Mouse (Mus musculus): ENCODE data around the gene Spata21.
A peak's percentile ranks its signal among the peaks of the same experiment; 100 is the strongest.

Gene Spata21

GRCm38 (mm10) chr4:141074109-141074508, 14.0 kb upstream of the Spata21 start:
- DNase-seq (ENCODE audit: low spot score in 2 of 2): no peak

GRCm38 (mm10) chr4:141076761-141077506, 11.2 kb upstream of the Spata21 start:
- DNase-seq (ENCODE audit: low spot score in 2 of 2): peak in 1 of 2 experiments; percentile 44

- DNase-seq (ENCODE audit: low spot score in 2 of 2): peak; percentile 89 to 96
These were observed 10.2 kb upstream of the Spata21 start, which contains the start of gene Necap2 for GRCm38 (mm10) chr4:141077681-141078509. TSS of gene Necap2 (minus strand) at chr4:141078357.

- no peak for DNase-seq (ENCODE audit: low spot score in 2 of 2)
These were observed 9.5 kb upstream of the Spata21 start for GRCm38 (mm10) chr4:141078510-141079137.

GRCm38 (mm10) chr4:141086862-141087261, 1.3 kb upstream of the Spata21 start:
- no peak for DNase-seq (ENCODE audit: low spot score in 2 of 2)

GRCm38 (mm10) chr4:141088714-141089113, 581 bp downstream of the Spata21 start:
- DNase-seq (ENCODE audit: low spot score in 2 of 2): no peak

GRCm38 (mm10) chr4:141095016-141095415, 6.9 kb downstream of the Spata21 start:
- no peak for DNase-seq (ENCODE audit: low spot score in 2 of 2)

- DNase-seq (ENCODE audit: low spot score in 2 of 2): no peak
These were observed 8.6 kb downstream of the Spata21 start for GRCm38 (mm10) chr4:141096710-141097109.

GRCm38 (mm10) chr4:141098935-141099334, 10.8 kb downstream of the Spata21 start:
- no peak for DNase-seq (ENCODE audit: low spot score in 2 of 2)

GRCm38 (mm10) chr4:141099956-141100355, 11.8 kb downstream of the Spata21 start:
- no peak for DNase-seq (ENCODE audit: low spot score in 2 of 2)

- DNase-seq (ENCODE audit: low spot score in 2 of 2): no peak
These were observed 13.2 kb downstream of the Spata21 start for GRCm38 (mm10) chr4:141101291-141101690.

GRCm38 (mm10) chr4:141101855-141102254, 13.7 kb downstream of the Spata21 start:
- DNase-seq (ENCODE audit: low spot score in 2 of 2): no peak

- DNase-seq (ENCODE audit: low spot score in 2 of 2): no peak
These were observed 18.5 kb downstream of the Spata21 start for GRCm38 (mm10) chr4:141106526-141107183.

GRCm38 (mm10) chr4:141108196-141108732, 20.1 kb downstream of the Spata21 start:
- DNase-seq (ENCODE audit: low spot score in 2 of 2): no peak

GRCm38 (mm10) chr4:141113831-141114230, 25.7 kb downstream of the Spata21 start:
- DNase-seq (ENCODE audit: low spot score in 2 of 2): no peak

GRCm38 (mm10) chr4:141114521-141114981, 26.4 kb downstream of the Spata21 start:
- no peak for DNase-seq (ENCODE audit: low spot score in 2 of 2)

- no peak for DNase-seq (ENCODE audit: low spot score in 2 of 2)
These were observed 27.3 kb downstream of the Spata21 start for GRCm38 (mm10) chr4:141115398-141115797.

GRCm38 (mm10) chr4:141118691-141119090, 30.6 kb downstream of the Spata21 start:
- no peak for DNase-seq (ENCODE audit: low spot score in 2 of 2)

GRCm38 (mm10) chr4:141120700-141121099, 32.6 kb downstream of the Spata21 start:
- peak in 1 of 2 experiments; percentile 72 for DNase-seq (ENCODE audit: low spot score in 2 of 2)

GRCm38 (mm10) chr4:141122663-141123062, 34.5 kb downstream of the Spata21 start:
- DNase-seq (ENCODE audit: low spot score in 2 of 2): no peak

GRCm38 (mm10) chr4:141123065-141123464, 34.9 kb downstream of the Spata21 start:
- DNase-seq (ENCODE audit: low spot score in 2 of 2): no peak
